Mouse (Mus musculus): ENCODE results near the gene 1600015I10Rik.
"Not testable (repeated sequence)": the region's sequence is repeated elsewhere in the genome, so short reads cannot be mapped to it uniquely, and the experiment has no call there.

GRCm38 (mm10) chr6:48966696-48967095, 37.0 kb downstream of the 1600015I10Rik start:
- TF ChIP-seq EP300, CTCF (IDR thresholded peaks at IDR 0.05; ENCODE audit: low read depth): not testable (repeated sequence)

Measured in liver, postnatal 0 days (tissue).